ENCODE assay signal across 15 mouse cellular contexts in the genomic region with DNA sequence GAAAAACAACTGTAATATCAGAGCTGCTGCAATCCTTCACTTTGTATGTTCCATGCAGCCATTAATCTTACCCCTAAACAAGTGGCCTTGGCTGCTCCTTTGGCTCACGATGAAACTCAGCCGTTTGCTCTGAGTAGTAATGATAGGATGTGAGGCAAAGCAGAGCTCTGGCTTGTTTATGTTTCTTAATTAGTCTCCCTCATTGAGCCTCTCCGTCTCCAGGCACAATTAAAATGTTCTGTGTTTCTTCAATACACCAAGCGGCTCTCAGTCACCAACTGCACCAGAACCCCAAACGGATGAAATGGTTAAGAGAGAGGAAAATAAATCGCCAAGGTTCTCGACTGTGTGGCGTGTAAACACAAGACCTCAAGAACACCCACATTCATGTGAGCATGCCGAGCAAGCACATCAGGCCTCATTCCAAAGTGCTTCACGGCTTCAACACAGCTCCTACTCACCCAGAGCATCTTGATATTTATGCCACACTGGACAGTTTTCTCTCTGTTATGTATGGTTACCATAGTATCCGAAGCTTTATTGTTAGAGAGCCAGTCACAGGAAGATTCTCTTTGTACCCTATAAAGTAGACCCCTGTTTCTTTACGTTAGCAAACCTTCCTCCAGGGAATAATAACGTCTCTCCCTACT.
DNase-seq lines count a peak whose midpoint lies in the region; ATAC-seq and TF ChIP-seq lines count a peak whose summit lies in the region.
"Had no signal": no experiment of that assay in that cellular context is flagged by ENCODE, and none has a peak within 500 bp of the region (broad histone marks: within the 10 kb centered on the region; RNA-seq: fewer than 3 reads in every experiment).

No protein-coding gene starts in this region.

- no peaks in the 10 kb centered on the region for H3K4me1 ChIP-seq in cerebellum, adult 2 months (ENCODE audit: control insufficient read depth, insufficient read depth, low read length)
- no peaks in the 10 kb centered on the region for H3K4me1 ChIP-seq in hindbrain, embryonic 16.5 days (ENCODE audit: control insufficient read depth, insufficient read depth, low read depth, low read length)
- H3K4me1 ChIP-seq: embryonic facial prominence, embryonic 15.5 days; heart, embryonic 13.5 days; liver, embryonic 13.5 days had no signal

- no peaks in the 10 kb centered on the region for H3K36me3 ChIP-seq in hindbrain, embryonic 16.5 days (ENCODE audit: control insufficient read depth, insufficient read depth, low read length)
- H3K36me3 ChIP-seq: embryonic facial prominence, embryonic 15.5 days; heart, embryonic 13.5 days; liver, embryonic 13.5 days; midbrain, embryonic 12.5 days had no signal

- no peak for TF ChIP-seq CTCF in cerebellum, adult 2 months (IDR thresholded peaks at IDR 0.05; ENCODE audit: borderline replicate concordance, insufficient read depth, low read depth, low read length)

- no peak for TF ChIP-seq POLR2A in cerebellum, adult 2 months (IDR thresholded peaks at IDR 0.05; ENCODE audit: borderline replicate concordance, insufficient read depth, low read length)

- 83% methylated on average over 13 of the region's 13 CpGs for WGBS in cerebellum, adult 2 months
- 62% methylated on average over 13 of the region's 13 CpGs for WGBS in hindbrain, embryonic 16.5 days

- no peak overlapping the region for H3K4me3 ChIP-seq in cerebellum, adult 2 months (replicated peaks; ENCODE audit: insufficient read depth, low read depth, low read length)
- no peak overlapping the region for H3K4me3 ChIP-seq in hindbrain, embryonic 16.5 days (ENCODE audit: low read length)
- H3K4me3 ChIP-seq: embryonic facial prominence, embryonic 15.5 days; heart, embryonic 13.5 days; liver, embryonic 13.5 days; midbrain, embryonic 12.5 days had no signal

- no peak for ATAC-seq in hindbrain, embryonic 16.5 days

- no peak overlapping the region for H3K27ac ChIP-seq in cerebellum, adult 2 months (ENCODE audit: insufficient read depth, low read length)
- no peak overlapping the region for H3K27ac ChIP-seq in hindbrain, embryonic 16.5 days (ENCODE audit: low read depth, low read length)
- H3K27ac ChIP-seq: embryonic facial prominence, embryonic 15.5 days; heart, embryonic 13.5 days; hindbrain, embryonic 14.5 days; liver, embryonic 13.5 days; midbrain, embryonic 12.5 days had no signal

- H3K9ac ChIP-seq in hindbrain, embryonic 16.5 days (ENCODE audit: low read depth, low read length): no peak overlapping the region
- H3K9ac ChIP-seq: embryonic facial prominence, embryonic 15.5 days; heart, embryonic 13.5 days; hindbrain, embryonic 14.5 days; liver, embryonic 13.5 days; midbrain, embryonic 12.5 days had no signal

- no peaks in the 10 kb centered on the region for H3K9me3 ChIP-seq in hindbrain, embryonic 16.5 days (ENCODE audit: control insufficient read depth, low read length)
- H3K9me3 ChIP-seq: embryonic facial prominence, embryonic 15.5 days; heart, embryonic 13.5 days; liver, embryonic 13.5 days; midbrain, embryonic 12.5 days had no signal

- peak; percentile 19 for DNase-seq in embryo, embryonic 11 days
- DNase-seq in embryo, embryonic 9.5 days (ENCODE audit: extremely low spot score): no peak
- DNase-seq in kidney, postnatal 10 days: peak; percentile 58
- no peak for DNase-seq in kidney, adult 8-10 months
- peak; percentile 9 for DNase-seq in right cerebral cortex, adult 2 months (ENCODE audit: low spot score in 2 of 2)
- no peak for DNase-seq in right cerebral cortex, postnatal 4 days
- no peak for DNase-seq in cerebellum, adult 2 months
- DNase-seq: cerebellum, adult 9-10 months; gastrocnemius, postnatal 14 days; liver, embryonic 13.5 days had no signal

- no peaks in the 10 kb centered on the region for H3K27me3 ChIP-seq in cerebellum, adult 2 months (ENCODE audit: control insufficient read depth, insufficient read depth, low read length)
- H3K27me3 ChIP-seq in hindbrain, embryonic 16.5 days (replicated peaks; ENCODE audit: control insufficient read depth, insufficient read depth, low read length): no peaks in the 10 kb centered on the region
- H3K27me3 ChIP-seq: embryonic facial prominence, embryonic 15.5 days; heart, embryonic 13.5 days; liver, embryonic 13.5 days; midbrain, embryonic 12.5 days had no signal

- H3K4me2 ChIP-seq in hindbrain, embryonic 16.5 days (ENCODE audit: low read length): no peak overlapping the region
- H3K4me2 ChIP-seq: embryonic facial prominence, embryonic 15.5 days; heart, embryonic 13.5 days; hindbrain, embryonic 14.5 days; liver, embryonic 13.5 days; midbrain, embryonic 12.5 days had no signal

Comparison
In these comparisons a context has a peak if more than half of its experiments do, and no peak if none do; other contexts are left out.
1. DNase-seq: peak in embryo, embryonic 11 days (single experiment), kidney, postnatal 10 days (single experiment) and right cerebral cortex, adult 2 months (2 of 2); none in embryo, embryonic 9.5 days (single experiment), kidney, adult 8-10 months (0 of 2), right cerebral cortex, postnatal 4 days (single experiment) and cerebellum, adult 2 months (0 of 2).